Mouse (Mus musculus): ENCODE measurements around the gene Kcnk6. TPM values are rescaled to one million over a fixed set of nuclear protein-coding genes. Genes with fewer than 3 reads are reported as not detected.

Gene Kcnk6
- polyA plus RNA-seq (2012): 0.08 TPM in 1 of 2 replicates, not detected in the other

- TF ChIP-seq TAL1 (IDR thresholded peaks at IDR 0.05; ENCODE audit: low read length) (no peak), GATA1 (IDR thresholded peaks at IDR 0.05; ENCODE audit: low read length) (no peak)
- Histone ChIP-seq H3K4me1 (ENCODE audit: control insufficient read depth) (peaks cover 7% of the 10 kb centered on the region), H3K9me3 (ENCODE audit: control insufficient read depth, low read length) (no peaks in the 10 kb centered on the region), H3K4me3 (replicated peaks) (peak within 1 kb of the TSS; percentile 39), H3K27me3 (ENCODE audit: control insufficient read depth) (peaks cover 51% of the 10 kb centered on the region), H3K36me3 (ENCODE audit: control insufficient read depth) (no peaks in the 10 kb centered on the region)
Measured at GRCm38 (mm10) chr7:29232247-29233013, at the start of gene Kcnk6. Gene Kcnk6 (minus strand): TSS chr7:29232515.

- TF ChIP-seq TAL1 (IDR thresholded peaks at IDR 0.05; ENCODE audit: low read length): no peak
- Histone ChIP-seq H3K9me3 (ENCODE audit: control insufficient read depth, low read length) (no peaks in the 10 kb centered on the region), H3K4me1 (ENCODE audit: control insufficient read depth) (peaks cover 24% of the 10 kb centered on the region), H3K36me3 (ENCODE audit: control insufficient read depth) (no peaks in the 10 kb centered on the region), H3K27me3 (ENCODE audit: control insufficient read depth) (peaks cover 20% of the 10 kb centered on the region), H3K4me3 (replicated peaks) (peak within 1 kb of the TSS; percentile 60)
Measured at GRCm38 (mm10) chr7:29281201-29282073, 49.1 kb upstream of the Kcnk6 start, which contains the start of gene Spint2. Gene Spint2 (minus strand): TSS chr7:29281912.

- Histone ChIP-seq H3K4me3 (replicated peaks) (peak overlapping the region; percentile 60), H3K4me1 (ENCODE audit: control insufficient read depth) (peaks cover 24% of the 10 kb centered on the region), H3K27me3 (ENCODE audit: control insufficient read depth) (peaks cover 20% of the 10 kb centered on the region), H3K9me3 (ENCODE audit: control insufficient read depth, low read length) (no peaks in the 10 kb centered on the region), H3K36me3 (ENCODE audit: control insufficient read depth) (no peaks in the 10 kb centered on the region)
- no peak for TF ChIP-seq GATA1 (IDR thresholded peaks at IDR 0.05; ENCODE audit: low read length)
- no peak for TF ChIP-seq TAL1 (IDR thresholded peaks at IDR 0.05; ENCODE audit: low read length)
Measured at GRCm38 (mm10) chr7:29280801-29281200, 48.5 kb upstream of the Kcnk6 start.

GRCm38 (mm10) chr7:29279924-29280323, 47.6 kb upstream of the Kcnk6 start:
- no peaks in the 10 kb centered on the region for H3K36me3 ChIP-seq (ENCODE audit: control insufficient read depth)
- H3K27me3 ChIP-seq (ENCODE audit: control insufficient read depth): peaks cover 20% of the 10 kb centered on the region
- no peak overlapping the region for H3K4me3 ChIP-seq (replicated peaks)
- no peak for TF ChIP-seq TAL1 (IDR thresholded peaks at IDR 0.05; ENCODE audit: low read length)
- no peak for TF ChIP-seq GATA1 (IDR thresholded peaks at IDR 0.05; ENCODE audit: low read length)
- no peaks in the 10 kb centered on the region for H3K9me3 ChIP-seq (ENCODE audit: control insufficient read depth, low read length)
- H3K4me1 ChIP-seq (ENCODE audit: control insufficient read depth): peaks cover 24% of the 10 kb centered on the region

GRCm38 (mm10) chr7:29279261-29279660, 46.9 kb upstream of the Kcnk6 start:
- no peaks in the 10 kb centered on the region for H3K36me3 ChIP-seq (ENCODE audit: control insufficient read depth)
- H3K4me3 ChIP-seq (replicated peaks): no peak overlapping the region
- TF ChIP-seq TAL1 (IDR thresholded peaks at IDR 0.05; ENCODE audit: low read length) (no peak), GATA1 (IDR thresholded peaks at IDR 0.05; ENCODE audit: low read length) (no peak)
- no peaks in the 10 kb centered on the region for H3K9me3 ChIP-seq (ENCODE audit: control insufficient read depth, low read length)
- peaks cover 20% of the 10 kb centered on the region for H3K27me3 ChIP-seq (ENCODE audit: control insufficient read depth)
- H3K4me1 ChIP-seq (ENCODE audit: control insufficient read depth): peaks cover 17% of the 10 kb centered on the region

- H3K9me3 ChIP-seq (ENCODE audit: control insufficient read depth, low read length): no peaks in the 10 kb centered on the region
Measured at GRCm38 (mm10) chr7:29277510-29277909, 45.2 kb upstream of the Kcnk6 start.

GRCm38 (mm10) chr7:29276715-29277114, 44.4 kb upstream of the Kcnk6 start:
- no peaks in the 10 kb centered on the region for H3K9me3 ChIP-seq (ENCODE audit: control insufficient read depth, low read length)
- peaks cover 9% of the 10 kb centered on the region for H3K27me3 ChIP-seq (ENCODE audit: control insufficient read depth)
- no peak for TF ChIP-seq TAL1 (IDR thresholded peaks at IDR 0.05; ENCODE audit: low read length)
- TF ChIP-seq GATA1 (IDR thresholded peaks at IDR 0.05; ENCODE audit: low read length): no peak
- H3K4me1 ChIP-seq (ENCODE audit: control insufficient read depth): peaks cover 9% of the 10 kb centered on the region
- H3K36me3 ChIP-seq (ENCODE audit: control insufficient read depth): no peaks in the 10 kb centered on the region
- no peak overlapping the region for H3K4me3 ChIP-seq (replicated peaks)

More at GRCm38 (mm10) chr7:29277510-29277909, 45.2 kb upstream of the Kcnk6 start:
- Histone ChIP-seq H3K36me3 (ENCODE audit: control insufficient read depth) (no peaks in the 10 kb centered on the region), H3K27me3 (ENCODE audit: control insufficient read depth) (peaks cover 17% of the 10 kb centered on the region), H3K4me1 (ENCODE audit: control insufficient read depth) (peaks cover 15% of the 10 kb centered on the region), H3K4me3 (replicated peaks) (no peak overlapping the region)
- TF ChIP-seq TAL1 (IDR thresholded peaks at IDR 0.05; ENCODE audit: low read length): no peak
- no peak for TF ChIP-seq GATA1 (IDR thresholded peaks at IDR 0.05; ENCODE audit: low read length)

GRCm38 (mm10) chr7:29271687-29272465, 39.6 kb upstream of the Kcnk6 start:
- Histone ChIP-seq H3K4me3 (replicated peaks) (no peak overlapping the region), H3K36me3 (ENCODE audit: control insufficient read depth) (no peaks in the 10 kb centered on the region), H3K9me3 (ENCODE audit: control insufficient read depth, low read length) (no peaks in the 10 kb centered on the region), H3K27me3 (ENCODE audit: control insufficient read depth) (no peaks in the 10 kb centered on the region), H3K4me1 (ENCODE audit: control insufficient read depth) (no peaks in the 10 kb centered on the region)
- no peak for TF ChIP-seq GATA1 (IDR thresholded peaks at IDR 0.05; ENCODE audit: low read length)
- no peak for TF ChIP-seq TAL1 (IDR thresholded peaks at IDR 0.05; ENCODE audit: low read length)

Measured in erythroblast, embryonic 14.5 days (primary cell).